Mouse (Mus musculus) liver, embryonic 14.5 days (tissue): ENCODE measurements at regions not wholly inside any gene's neighbourhood (a gene's known extent, or its start where the extent isn't known, plus 50 kb on each side); places are given as distances from the start of the nearest gene placed in this dataset.
A peak's percentile ranks its signal among the peaks of the same experiment; 100 is the strongest.

Experiments
- ATAC-seq: fragments of 200-750 bp; cut with Nextera tagmentation; 2 replicates; pipeline ENCODE4 v1.8.0; 2017; ENCODE audit warnings: moderate number of reproducible peaks, mild to moderate bottlenecking, moderate library complexity; ENCODE audit not compliant: insufficient read depth
- DNase-seq, 3 experiments: peaks; one replicate each; pipeline ENCODE4 v3.0.0-alpha.2; 2012 to 2013; ENCODE audit warnings: low read depth in 3 of 3, low spot score in 3 of 3
- H3K27ac ChIP-seq: fragments of 300-500 bp; sonication (generic); 2 replicates; pipeline ENCODE4 v1.5.1; 2014; ENCODE audit warnings: moderate library complexity, mild to moderate bottlenecking, control low read depth, inconsistent platforms
- H3K27me3 ChIP-seq: fragments of 300-500 bp; sonication (generic); 2 replicates; pipeline ENCODE4 v1.6.1; 2014; ENCODE audit warnings: mild to moderate bottlenecking, low read length, moderate library complexity; ENCODE audit not compliant: control insufficient read depth, insufficient read depth
- H3K36me3 ChIP-seq: fragments of 300-500 bp; sonication (generic); replicated peaks from 2 replicates; pipeline ENCODE4 v1.6.1; 2014; ENCODE audit warnings: low read depth; ENCODE audit not compliant: control insufficient read depth, insufficient read depth
- H3K4me1 ChIP-seq, 2 experiments: fragments of 200-500 bp in 1 of 2; fragments of 300-500 bp in 1 of 2; sonication (generic) in 1 of 2; replicated peaks; 2 replicates each; pipeline ENCODE4 v1.6.1; 2012 to 2014; ENCODE audit warnings: antibody characterized with exemption in 1 of 2, inconsistent platforms in 1 of 2, low read length in 1 of 2; ENCODE audit not compliant: control insufficient read depth in 2 of 2, insufficient read depth in 2 of 2
- H3K4me2 ChIP-seq: fragments of 300-500 bp; sonication (generic); 2 replicates; pipeline ENCODE4 v1.6.1; 2014; ENCODE audit warnings: low read depth, mild to moderate bottlenecking, control low read depth, moderate library complexity
- H3K4me3 ChIP-seq, 2 experiments: fragments of 200-500 bp in 1 of 2; fragments of 300-500 bp in 1 of 2; sonication (generic) in 1 of 2; 2 replicates each; pipeline ENCODE4 v1.5.1; 2012 to 2014; ENCODE audit warnings: low read depth in 2 of 2, low read length in 2 of 2, mild to moderate bottlenecking in 2 of 2, control low read depth in 1 of 2, inconsistent platforms in 1 of 2, moderate library complexity in 1 of 2; ENCODE audit not compliant: insufficient read depth in 1 of 2
- H3K9ac ChIP-seq: fragments of 300-500 bp; sonication (generic); replicated peaks from 2 replicates; pipeline ENCODE4 v1.6.1; 2014; ENCODE audit warnings: mild to moderate bottlenecking, control low read depth, moderate library complexity
- H3K9me3 ChIP-seq: fragments of 300-500 bp; sonication (generic); 2 replicates; pipeline ENCODE4 v1.6.1; 2016; ENCODE audit warnings: low read length, mixed read lengths; ENCODE audit not compliant: control insufficient read depth
- CTCF ChIP-seq: IDR thresholded peaks from 2 replicates; pipeline ENCODE4 v1.5.1; 2016; ENCODE audit warnings: antibody characterized with exemption, low read depth, control low read depth
- EP300 ChIP-seq: IDR thresholded peaks from 2 replicates; pipeline ENCODE4 v1.6.1; 2016; ENCODE audit warnings: antibody characterized with exemption, low read depth
- WGBS: fragments of 180-500 bp; shearing (Covaris S2); extraction: QIAGEN DNeasy Blood & Tissue Kit; methylation state at CpG from one replicate; pipeline ENCODE4 v1.1.7; 2014; ENCODE audit not compliant: insufficient replicate concordance; 5-methylcytosine and 5-hydroxymethylcytosine counted together

- Histone ChIP-seq H3K4me3 (no peak overlapping the region), H3K9me3 (no peaks in the 10 kb centered on the region), H3K27ac (no peak overlapping the region), H3K4me2 (no peak overlapping the region), H3K36me3 (no peaks in the 10 kb centered on the region), H3K9ac (no peak overlapping the region), H3K27me3 (no peaks in the 10 kb centered on the region; the same call in 1 of the 2 replicates), H3K4me1 (peaks cover 12 to 14% of the 10 kb centered on the region in 2 experiments)
- ATAC-seq (no peak), DNase-seq (no peak)
- no peak for TF ChIP-seq CTCF
- 41% methylated on average over 5 of the region's 5 CpGs for WGBS
Observed at GRCm38 (mm10) chr11:31753711-31754161, 82.1 kb upstream of the Bod1 start.

GRCm38 (mm10) chr11:31754416-31754815, 82.7 kb upstream of the Bod1 start:
- ATAC-seq (no peak), DNase-seq (no peak)
- Histone ChIP-seq H3K4me1 (peaks cover 12 to 14% of the 10 kb centered on the region in 2 experiments), H3K4me3 (no peak overlapping the region), H3K27ac (no peak overlapping the region), H3K9ac (no peak overlapping the region), H3K36me3 (no peaks in the 10 kb centered on the region), H3K4me2 (no peak overlapping the region), H3K9me3 (no peaks in the 10 kb centered on the region), H3K27me3 (no peaks in the 10 kb centered on the region; the same call in none of the 2 replicates)
- WGBS = 59% methylated on average over 4 of the region's 4 CpGs
- TF ChIP-seq EP300 (no peak), CTCF (no peak)

GRCm38 (mm10) chr11:31755858-31756257, 84.2 kb upstream of the Bod1 start:
- Histone ChIP-seq H3K27me3 (no peaks in the 10 kb centered on the region; the same call in none of the 2 replicates), H3K4me2 (no peak overlapping the region), H3K9ac (no peak overlapping the region), H3K4me1 (peaks cover 10 to 14% of the 10 kb centered on the region in 2 experiments), H3K36me3 (no peaks in the 10 kb centered on the region), H3K27ac (no peak overlapping the region), H3K9me3 (no peaks in the 10 kb centered on the region), H3K4me3 (no peak overlapping the region)
- ATAC-seq = no peak
- no peak for DNase-seq
- TF ChIP-seq EP300 (no peak), CTCF (no peak)
- WGBS = 67% methylated on average over 3 of the region's 3 CpGs

GRCm38 (mm10) chr11:31756355-31757145, 84.9 kb upstream of the Bod1 start:
- DNase-seq (no peak), ATAC-seq (no peak)
- no peaks in the 10 kb centered on the region for H3K36me3 ChIP-seq
- H3K9ac ChIP-seq = no peak overlapping the region
- no peak overlapping the region for H3K4me2 ChIP-seq
- TF ChIP-seq CTCF = no peak
- no peak for TF ChIP-seq EP300
- H3K27me3 ChIP-seq = no peaks in the 10 kb centered on the region; the same call in none of the 2 replicates
- H3K4me1 ChIP-seq = peaks cover 3 to 8% of the 10 kb centered on the region in 2 experiments
- H3K4me3 ChIP-seq = no peak overlapping the region
- H3K9me3 ChIP-seq = no peaks in the 10 kb centered on the region
- no peak overlapping the region for H3K27ac ChIP-seq
- 66% methylated on average over 10 of the region's 10 CpGs for WGBS

- no peak for DNase-seq
- Histone ChIP-seq H3K36me3 (no peaks in the 10 kb centered on the region), H3K4me1 (peaks cover 12 to 13% of the 10 kb centered on the region in 2 experiments), H3K27me3 (no peaks in the 10 kb centered on the region; the same call in 1 of the 2 replicates), H3K4me2 (no peak overlapping the region), H3K9me3 (no peaks in the 10 kb centered on the region), H3K4me3 (no peak overlapping the region), H3K27ac (no peak overlapping the region), H3K9ac (no peak overlapping the region)
- 58% methylated on average over 9 of the region's 9 CpGs for WGBS
- TF ChIP-seq CTCF = peak; percentile 17; the same call in 1 of the 2 replicates
- TF ChIP-seq EP300 = no peak
- no peak for ATAC-seq
Observed at GRCm38 (mm10) chr11:31759868-31760765, 88.4 kb upstream of the Bod1 start.
